Mouse (Mus musculus) large intestine, adult 2 months (tissue): ENCODE data around the gene Ccdc142. TPM values are rescaled to one million over a fixed set of nuclear protein-coding genes. Genes with fewer than 3 reads are reported as not detected.

Experiments used
- DNase-seq: peaks from one replicate; pipeline ENCODE4 v3.0.0-alpha.2; 2012; ENCODE audit warnings: low read depth, low spot score
- WGBS: fragments of 180-500 bp; shearing (Covaris S2); methylation state at CpG from one replicate; pipeline ENCODE4 v1.1.7; 2018; 5-methylcytosine and 5-hydroxymethylcytosine counted together
- polyA plus RNA-seq: library from polyadenylated mRNA; depleted of rRNA; stranded (reverse); fragments of >200 nt; gene quantifications from 2 replicates; pipeline ENCODE4 v1.2.3, GENCODE M21; 2012

Gene Ccdc142
- polyA plus RNA-seq, 1 experiment, result 1.6 TPM

DNA sequence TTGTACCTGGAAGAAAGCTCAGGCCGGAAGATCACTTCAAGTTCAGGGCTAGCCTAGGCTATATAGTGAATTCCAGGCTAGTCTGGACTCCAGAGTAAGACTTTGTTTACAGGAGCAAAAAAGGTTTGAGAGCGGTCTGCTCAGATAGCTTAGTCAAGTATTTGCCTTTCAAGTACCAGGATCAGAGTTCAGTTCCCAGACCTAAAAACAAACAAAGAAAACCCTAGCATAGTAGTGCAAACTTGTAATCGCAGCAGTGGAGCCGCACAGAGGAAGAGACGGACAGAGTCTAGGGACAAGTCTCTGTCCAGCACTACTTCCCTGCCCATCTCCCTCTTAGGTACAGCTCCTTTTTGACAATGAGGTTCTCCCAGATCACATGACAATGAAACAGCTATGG, 21.2 kb upstream of the Ccdc142 start:
- no peak for DNase-seq
- 96% methylated on average over 5 of the region's 5 CpGs for WGBS

DNA sequence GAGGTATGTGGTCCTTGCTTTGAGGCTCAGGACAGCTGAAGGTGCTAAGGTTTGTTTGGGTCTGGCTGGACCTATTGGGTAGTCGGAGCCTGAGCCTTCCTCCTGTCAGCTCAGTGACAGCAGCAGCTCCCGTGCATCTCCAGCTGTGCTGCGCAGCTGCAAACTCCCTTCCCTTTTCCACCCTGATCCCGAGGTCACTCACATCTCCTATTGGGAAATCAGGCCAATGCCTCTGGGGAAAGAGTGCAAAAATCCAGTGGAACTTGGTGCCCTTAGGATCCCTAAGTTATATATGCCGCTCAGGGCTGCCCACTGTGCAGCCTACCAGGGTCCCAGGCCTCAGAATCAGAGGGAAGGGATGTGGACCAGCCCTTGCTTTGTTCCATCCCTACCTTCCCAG, 17.9 kb upstream of the Ccdc142 start:
- DNase-seq, result no peak
- WGBS, result 47% methylated on average over 5 of the region's 5 CpGs

DNA sequence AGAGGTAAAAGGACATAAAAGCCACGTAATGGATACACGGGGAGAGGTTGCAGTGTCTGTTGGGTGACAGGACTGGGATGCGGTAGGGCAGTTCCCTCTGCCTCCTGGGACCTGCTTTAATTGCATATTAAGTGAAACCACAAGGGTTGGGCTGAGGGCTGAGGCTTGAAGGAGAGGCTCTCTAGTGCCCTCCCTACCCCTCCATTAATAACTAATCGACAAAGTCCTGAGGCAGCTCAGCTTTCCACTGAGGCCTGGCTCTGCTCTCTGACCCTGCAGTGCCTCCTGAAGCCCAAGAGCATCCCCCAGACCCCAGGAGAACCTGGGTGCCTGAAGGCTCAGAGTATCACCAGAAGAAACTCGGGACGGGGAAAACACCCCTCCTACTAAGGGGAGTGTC, 16.9 kb upstream of the Ccdc142 start:
- no peak for DNase-seq
- 12% methylated on average over 6 of the region's 6 CpGs for WGBS

DNA sequence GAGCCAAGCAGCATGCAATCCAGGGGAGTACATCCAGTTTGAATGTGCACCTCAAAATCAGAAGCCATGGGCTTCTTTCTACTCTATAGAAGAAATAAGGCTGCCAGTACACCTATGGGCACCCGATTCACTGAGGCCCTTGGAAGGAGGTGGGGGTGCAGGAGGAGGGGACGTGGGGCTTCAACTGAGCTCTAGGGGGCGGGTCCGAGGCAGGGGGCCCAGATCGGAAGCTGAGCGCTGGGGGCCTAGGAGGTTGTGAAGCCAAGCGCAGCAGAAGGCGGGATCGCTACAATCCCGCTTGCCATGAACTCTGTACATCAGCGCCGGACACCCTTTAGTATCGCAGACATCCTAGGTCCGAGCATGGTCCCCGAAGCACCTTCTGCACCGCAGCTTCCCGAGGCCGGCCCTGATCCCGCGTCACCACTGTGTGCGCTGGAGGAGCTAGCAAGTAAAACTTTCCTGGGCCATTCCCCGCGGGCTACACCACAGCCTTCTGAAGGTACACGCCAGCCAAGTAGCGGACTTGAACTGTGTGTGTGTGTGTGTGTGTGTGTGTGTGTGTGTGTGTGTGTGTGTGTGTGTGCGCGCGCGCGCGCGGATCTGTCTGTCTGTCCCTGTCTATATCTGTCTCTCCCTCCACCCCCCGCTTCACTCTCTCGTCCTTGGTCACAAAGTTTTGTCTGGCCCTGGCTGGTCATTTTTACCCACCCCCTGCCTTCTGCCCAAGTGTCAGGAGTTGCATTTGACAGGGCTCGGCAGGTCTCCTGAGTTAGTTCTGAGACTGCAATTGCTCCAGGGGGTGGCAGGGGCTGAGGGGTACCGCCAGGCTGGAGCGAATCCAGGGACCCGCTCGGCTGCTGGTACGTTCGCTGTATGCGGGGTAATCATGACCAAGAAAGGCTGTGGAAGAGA, 15.0 kb upstream of the Ccdc142 start, which contains the start of gene Lbx2:
TSS of gene Lbx2 (plus strand) at position 247 of the 915 bp plus-strand sequence.
- no peak for DNase-seq
- WGBS, result 6% methylated on average over 41 of the region's 42 CpGs

DNA sequence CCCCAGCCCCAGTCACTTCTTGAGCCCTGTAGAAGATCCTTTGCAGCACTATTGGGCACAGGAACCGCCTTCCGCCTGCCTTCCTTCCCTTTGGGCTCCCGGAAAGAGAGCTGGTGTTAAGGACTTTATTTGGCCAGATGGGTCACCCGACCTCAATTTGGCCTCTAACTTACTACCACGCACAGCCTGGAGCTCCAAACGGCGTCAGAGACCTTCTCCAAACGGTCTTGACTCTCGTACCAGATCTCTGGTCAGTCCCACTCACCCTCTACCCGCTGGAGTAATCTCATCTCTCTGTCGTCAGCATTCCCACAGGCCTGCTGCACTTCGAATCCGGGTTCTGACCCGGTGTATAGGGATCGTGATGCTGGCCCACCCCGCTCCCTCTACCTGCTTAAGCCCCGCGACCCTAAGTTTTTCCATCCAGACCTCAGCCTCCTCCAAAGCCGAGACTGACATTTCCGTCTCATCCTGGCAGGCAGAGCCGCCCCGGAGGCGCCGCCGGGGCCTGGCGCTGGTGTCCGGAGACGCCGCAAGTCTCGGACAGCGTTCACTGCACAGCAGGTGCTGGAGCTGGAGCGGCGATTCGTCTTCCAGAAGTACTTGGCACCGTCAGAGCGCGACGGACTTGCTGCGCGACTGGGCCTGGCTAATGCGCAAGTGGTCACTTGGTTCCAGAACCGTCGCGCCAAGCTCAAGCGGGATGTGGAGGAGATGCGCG, 14.0 kb upstream of the Ccdc142 start:
- WGBS, result 6% methylated on average over 47 of the region's 47 CpGs
- no peak for DNase-seq

GRCm38 (mm10) chr6:83087926-83088260, 13.5 kb upstream of the Ccdc142 start:
- no peak for DNase-seq
- WGBS, result 18% methylated on average over 9 of the region's 9 CpGs

DNA sequence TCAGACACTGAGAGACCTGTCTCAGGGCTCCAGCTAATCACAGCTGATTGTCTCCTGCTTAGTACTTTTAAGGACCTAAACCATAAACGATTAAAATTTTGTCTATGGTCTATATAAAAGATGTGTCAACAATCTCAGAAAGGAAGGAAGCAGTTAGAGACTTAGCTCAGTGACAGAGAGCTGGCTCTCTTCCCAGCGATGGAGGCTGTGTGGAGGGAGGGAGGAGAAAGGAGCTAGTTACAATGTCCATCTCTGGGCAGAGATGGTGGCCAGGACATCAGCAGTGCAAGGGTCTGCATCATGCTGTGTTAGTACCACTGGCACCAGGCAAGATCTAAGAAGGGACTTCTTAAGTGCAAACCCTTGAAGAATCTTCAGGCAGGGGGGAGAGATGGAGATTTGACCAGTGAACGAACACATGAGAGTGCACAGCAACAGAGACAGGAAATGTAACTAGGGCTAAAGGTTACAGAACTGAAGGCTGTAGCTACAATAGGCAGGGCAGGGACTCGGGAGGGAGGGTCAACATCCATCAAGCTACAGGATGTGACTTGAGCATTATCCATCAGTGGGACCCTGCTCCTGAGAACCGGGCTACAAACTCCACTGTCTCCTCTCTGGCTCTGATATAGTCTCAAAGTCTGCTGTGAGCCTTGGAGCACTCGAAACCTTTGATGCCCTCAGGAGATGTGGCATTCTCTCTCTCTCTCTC, 8.8 kb upstream of the Ccdc142 start:
- no peak for DNase-seq

DNA sequence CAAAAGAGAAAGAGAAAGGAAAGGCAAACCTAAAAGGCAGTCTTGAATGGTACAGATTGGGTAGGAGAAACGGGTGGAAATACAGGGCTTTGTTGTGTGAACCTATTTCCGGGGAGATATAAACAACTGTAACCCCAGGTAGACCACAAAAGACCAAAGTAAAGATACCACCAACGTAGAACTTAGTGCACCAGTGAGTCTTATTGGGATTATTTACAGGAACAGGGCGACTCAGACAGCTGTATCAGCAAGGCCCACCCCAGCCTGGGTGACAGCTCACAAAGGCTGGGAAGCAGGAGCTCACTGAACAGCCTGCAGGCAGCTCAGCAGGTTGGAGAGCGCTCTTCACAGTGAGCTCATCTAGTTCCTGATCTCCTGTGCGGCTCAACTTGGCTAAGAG, 5.4 kb upstream of the Ccdc142 start:
- no peak for DNase-seq
- WGBS, result 53% methylated on average over 6 of the region's 6 CpGs

More for the DNA sequence above, 8.8 kb upstream of the Ccdc142 start:
- WGBS, result 19% methylated on average over 6 of the region's 6 CpGs

DNA sequence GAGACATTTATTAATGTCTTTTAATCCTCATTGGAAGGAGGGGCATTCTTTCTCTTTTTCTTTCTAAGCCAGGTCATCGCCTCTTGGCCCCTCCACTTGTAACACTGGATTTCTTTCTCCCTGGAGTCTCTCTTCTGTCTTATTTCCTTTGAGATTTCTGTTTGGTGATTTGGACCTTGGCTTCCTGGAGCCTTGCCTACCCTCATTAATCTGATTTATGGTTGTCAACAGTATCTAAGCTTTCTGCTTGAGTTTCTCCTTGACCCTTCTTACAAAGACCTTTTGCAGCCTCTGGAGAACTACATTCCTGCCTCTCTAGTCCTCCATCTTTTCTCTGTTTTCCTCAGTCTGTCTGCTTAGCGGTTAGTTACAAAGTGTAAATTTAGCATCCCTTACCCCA, 3.0 kb upstream of the Ccdc142 start:
- DNase-seq, result no peak
- 34% methylated on average over 2 of the region's 2 CpGs for WGBS

DNA sequence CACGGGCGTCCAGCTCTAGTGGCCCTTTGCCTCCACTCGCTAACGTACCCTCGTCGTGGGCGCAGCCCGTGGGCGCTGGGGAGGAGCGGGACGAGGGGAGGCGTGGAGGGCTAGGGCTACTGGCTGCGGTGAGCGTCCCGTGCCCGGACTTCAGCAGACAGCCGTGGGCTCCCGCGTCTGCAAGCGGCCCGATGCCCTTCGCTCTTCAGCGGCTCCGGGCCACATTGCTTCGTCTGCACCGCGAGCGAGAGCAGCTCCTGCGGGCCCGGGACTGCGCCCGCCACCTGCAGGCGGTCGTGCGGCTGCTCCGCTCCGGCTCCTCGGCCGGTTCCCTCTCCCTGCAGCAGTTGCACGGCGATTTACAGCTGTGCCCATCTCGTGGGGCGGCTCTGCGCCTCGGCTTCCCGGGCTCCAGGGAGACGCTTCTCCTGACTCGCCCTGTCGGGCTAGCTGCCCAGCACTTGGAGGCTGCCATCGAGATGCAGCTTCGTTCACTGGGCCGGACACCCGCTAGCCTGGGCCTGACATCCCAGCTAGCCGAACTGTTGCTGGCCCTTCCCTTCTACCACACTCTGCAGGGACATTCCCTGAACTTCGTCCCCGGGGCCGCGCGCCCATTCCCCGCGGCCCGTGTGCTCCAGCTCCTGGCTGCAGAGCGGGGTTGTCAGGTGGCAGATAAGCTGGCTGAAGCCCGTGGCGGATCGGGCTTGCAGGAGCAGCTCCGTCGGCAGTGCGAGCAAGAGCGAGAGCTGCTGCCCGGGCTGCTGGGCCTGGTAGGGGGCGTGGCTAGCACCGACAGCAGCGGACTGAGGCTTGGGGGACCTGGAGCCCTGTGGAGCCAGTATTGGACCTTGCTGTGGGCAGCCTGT, 521 bp downstream of the Ccdc142 start:
- DNase-seq, result no peak
- WGBS, result under 1% methylated on average over 74 of the region's 74 CpGs

- no peak for DNase-seq
- WGBS, result 65% methylated on average over 11 of the region's 11 CpGs
Observed at GRCm38 (mm10) chr6:83103130-83103650, 1.8 kb downstream of the Ccdc142 start.

DNA sequence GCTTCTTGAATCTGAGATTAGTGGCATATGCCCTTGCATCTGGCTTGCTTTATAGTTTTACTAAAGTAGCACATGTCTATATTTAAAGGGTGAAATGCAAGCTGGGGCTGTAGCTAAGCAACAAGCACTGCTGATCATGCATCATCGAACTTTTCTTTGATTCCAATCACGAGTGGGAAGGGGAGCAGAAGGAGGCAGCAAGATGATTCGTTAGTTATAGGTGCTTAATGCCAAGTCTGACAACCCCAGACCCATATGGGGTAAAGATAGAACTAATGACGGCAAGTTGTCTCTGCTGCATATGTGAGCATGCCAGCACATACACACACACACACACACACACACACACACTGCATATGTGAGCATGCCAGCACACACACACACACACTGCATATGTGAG, 2.8 kb downstream of the Ccdc142 start:
- 84% methylated on average over 4 of the region's 4 CpGs for WGBS
- DNase-seq, result no peak

DNA sequence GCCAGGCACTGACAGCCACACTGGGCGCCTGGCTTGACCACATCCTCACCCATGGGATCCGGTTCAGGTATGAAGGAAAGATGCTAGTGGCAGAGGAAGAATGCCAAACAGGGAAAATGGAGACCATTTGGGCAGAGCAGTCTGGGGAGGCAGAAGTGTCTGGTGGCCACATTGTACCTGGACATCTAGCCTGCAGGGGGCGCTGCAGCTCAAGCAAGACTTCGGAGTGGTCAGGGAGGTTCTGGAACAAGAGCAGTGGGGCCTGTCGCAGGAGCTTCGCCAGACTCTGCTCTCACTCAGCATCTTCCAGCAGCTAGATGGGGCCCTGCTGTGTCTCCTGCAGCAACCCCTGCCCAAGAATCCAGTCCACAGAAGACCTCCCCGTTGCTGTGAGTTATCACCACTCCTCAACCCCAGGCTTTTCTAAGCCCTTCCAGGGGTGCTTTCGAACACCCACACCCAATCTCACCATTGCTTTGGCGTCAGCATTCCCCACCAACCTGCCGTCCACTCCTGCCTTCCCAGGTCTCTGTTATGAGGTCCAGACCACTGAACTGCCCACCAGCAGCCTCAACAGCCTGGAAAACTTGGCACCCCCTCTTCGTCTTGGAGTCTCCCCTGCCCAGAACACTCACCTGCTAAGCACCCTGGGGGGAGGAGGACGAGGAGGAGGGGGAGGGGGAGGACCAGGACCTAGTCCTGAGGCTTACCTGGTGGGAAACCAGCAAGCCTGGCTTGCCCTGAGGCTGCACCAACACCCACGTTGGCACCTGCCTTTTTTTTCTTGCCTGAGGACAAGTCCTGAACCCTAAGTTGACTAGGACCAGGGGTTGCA, 6.4 kb downstream of the Ccdc142 start:
- no peak for DNase-seq
- 41% methylated on average over 13 of the region's 13 CpGs for WGBS

GRCm38 (mm10) chr6:83108762-83109668, 7.6 kb downstream of the Ccdc142 start, which contains the start of gene Mrpl53:
TSS of gene Mrpl53 (plus strand) at chr6:83109040.
- WGBS, result 1% methylated on average over 76 of the region's 76 CpGs
- DNase-seq, result no peak

GRCm38 (mm10) chr6:83111510-83112136, 10.2 kb downstream of the Ccdc142 start:
- no peak for DNase-seq
- 84% methylated on average over 4 of the region's 4 CpGs for WGBS

DNA sequence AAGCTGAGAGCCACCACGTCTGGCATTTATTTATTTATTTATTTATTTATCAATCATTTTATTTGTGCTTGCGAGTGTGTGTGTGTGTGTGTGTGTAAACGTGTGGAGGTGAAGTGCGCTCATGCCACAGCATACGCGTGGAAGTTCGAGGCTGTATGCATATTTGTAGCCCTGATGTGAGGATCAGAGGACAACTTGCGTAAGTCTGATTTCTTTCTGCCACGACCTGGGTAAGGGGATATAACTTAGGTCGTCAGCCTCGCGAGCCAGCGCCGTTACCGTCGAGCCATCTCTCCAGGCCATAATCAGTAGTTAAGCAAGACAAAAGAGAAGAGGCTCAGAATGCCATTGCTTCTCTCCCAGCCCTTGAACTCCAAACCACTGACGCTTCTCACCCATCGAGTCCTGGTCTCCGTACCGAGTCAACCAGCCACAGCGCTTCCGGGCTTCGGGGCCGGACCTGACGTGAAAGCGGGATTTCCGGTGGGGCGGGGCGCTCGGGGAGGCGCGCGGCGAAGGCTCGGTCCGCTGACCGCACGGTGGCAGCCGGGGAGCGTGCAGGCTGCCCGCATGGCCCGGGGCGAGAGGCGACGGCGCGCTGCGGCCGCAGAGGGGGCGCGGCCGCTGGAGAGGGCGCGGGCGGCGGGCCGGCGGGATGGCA, 13.7 kb downstream of the Ccdc142 start, which contains the start of gene Mogs:
TSS of gene Mogs (plus strand) at position 486 of the 661 bp plus-strand sequence.
- no peak for DNase-seq
- under 1% methylated on average over 57 of the region's 58 CpGs for WGBS
